Mouse (Mus musculus): ENCODE results near the gene Cend1.

DNA sequence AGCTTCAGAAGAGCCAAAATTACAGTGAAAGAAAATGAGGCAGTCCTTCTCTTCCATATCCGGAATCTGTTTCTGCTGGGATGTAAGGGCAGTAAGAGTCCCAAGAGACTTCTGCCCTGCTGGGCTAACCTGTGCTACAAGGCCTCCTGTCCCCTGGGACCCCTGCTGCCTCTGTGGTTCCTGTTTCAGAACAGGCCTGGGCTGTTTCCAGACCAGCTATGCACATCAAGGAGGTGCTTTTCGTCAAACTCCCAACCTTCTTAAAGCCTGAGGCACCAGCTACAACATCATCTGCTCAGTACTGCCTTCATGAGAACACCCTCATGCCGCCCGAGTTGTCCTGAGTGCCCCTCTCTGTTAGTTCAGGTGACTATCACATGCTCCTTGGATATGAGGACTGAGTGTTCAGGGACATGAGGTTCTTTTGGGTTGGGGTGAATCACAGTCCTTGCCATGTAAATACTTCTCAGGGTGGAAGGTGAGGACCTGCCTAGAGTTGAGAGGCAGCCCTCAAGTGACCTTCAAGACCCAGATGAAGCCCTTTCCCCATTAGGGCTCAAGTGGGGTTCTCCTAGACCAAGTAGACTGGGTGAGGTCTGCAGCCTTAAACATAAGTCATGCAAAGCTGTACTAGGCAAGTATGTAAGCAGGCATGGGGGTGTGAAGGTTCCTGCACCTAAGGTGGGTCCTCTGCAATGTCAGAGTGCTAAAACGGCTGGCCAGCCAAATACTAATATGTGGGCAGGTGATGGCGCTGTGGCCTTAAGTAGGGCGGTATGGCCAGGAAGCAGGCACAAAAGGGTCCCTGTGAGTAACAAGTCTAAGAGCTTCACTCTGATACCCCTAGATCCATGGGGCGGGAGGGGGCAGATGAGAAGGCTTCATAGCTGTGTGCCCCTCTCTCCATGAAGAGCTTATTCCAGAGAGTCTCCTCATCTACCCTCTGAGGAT lies 11.3 kb downstream of the Cend1 start:
- TF ChIP-seq GATA1 (IDR thresholded peaks at IDR 0.05; ENCODE audit: borderline replicate concordance, low read length) (no peak), FLI1 (IDR thresholded peaks at IDR 0.05; ENCODE audit: low read length) (no peak)

Measured in megakaryocyte, embryonic 14.5 days (primary cell).